Mouse (Mus musculus): ENCODE measurements around the gene Atad3a. TPM values are rescaled to one million over a fixed set of nuclear protein-coding genes. Genes with fewer than 3 reads are reported as not detected.
A peak's percentile ranks its signal among the peaks of the same experiment; 100 is the strongest.
"Not testable (repeated sequence)": the region's sequence is repeated elsewhere in the genome, so short reads cannot be mapped to it uniquely, and the experiment has no call there.

The Atad3a gene
- polyA plus RNA-seq, 1 experiment from 2014 or later = 75.1 TPM

DNA sequence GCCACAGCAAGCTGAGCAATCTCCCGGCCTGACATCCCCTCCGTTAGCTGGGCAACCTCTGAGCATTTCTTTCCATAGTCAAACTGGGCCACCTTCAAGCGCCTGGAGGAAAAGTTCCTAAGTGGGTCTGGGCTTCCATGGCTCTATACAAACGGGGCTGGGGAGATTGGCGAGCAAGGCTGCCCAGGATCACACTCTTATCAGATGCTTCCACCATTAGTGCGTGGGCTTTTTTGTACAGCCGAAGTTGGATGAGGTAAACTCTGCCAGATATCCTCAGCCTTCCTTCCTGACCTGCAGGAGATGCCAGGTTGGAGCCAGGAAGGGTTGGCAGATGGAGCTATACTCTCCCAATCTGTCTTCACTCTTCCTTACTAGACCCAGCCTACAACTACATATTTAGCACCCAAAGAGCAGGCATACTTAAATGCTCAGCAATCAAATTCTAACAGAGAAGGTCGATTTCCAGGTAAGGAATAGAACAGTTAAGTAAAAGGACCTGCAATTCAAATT lies 14.8 kb downstream of the Atad3a start:
- no peaks in the 10 kb centered on the region for H3K4me1 ChIP-seq (replicated peaks)
- WGBS = 88% methylated on average over 8 of the region's 8 CpGs
- no peak overlapping the region for H3K27ac ChIP-seq (replicated peaks)
- peaks cover 99% of the 10 kb centered on the region for H3K36me3 ChIP-seq
- H3K4me3 ChIP-seq = no peak overlapping the region
- ATAC-seq (ENCODE audit: low read depth) = no peak
- no peak overlapping the region for H3K4me2 ChIP-seq
- no peak overlapping the region for H3K9ac ChIP-seq
- no peaks in the 10 kb centered on the region for H3K9me3 ChIP-seq
- H3K27me3 ChIP-seq = no peaks in the 10 kb centered on the region

GRCm38 (mm10) chr4:155745136-155745535 lies 15.8 kb downstream of the Atad3a start:
- no peak overlapping the region for H3K9ac ChIP-seq
- no peaks in the 10 kb centered on the region for H3K4me1 ChIP-seq (replicated peaks)
- no peak overlapping the region for H3K27ac ChIP-seq (replicated peaks)
- no peaks in the 10 kb centered on the region for H3K9me3 ChIP-seq
- no peak overlapping the region for H3K4me3 ChIP-seq
- ATAC-seq (ENCODE audit: low read depth) = no peak
- H3K27me3 ChIP-seq = no peaks in the 10 kb centered on the region
- H3K4me2 ChIP-seq = no peak overlapping the region
- 94% methylated on average over 5 of the region's 5 CpGs for WGBS
- peaks cover 99% of the 10 kb centered on the region for H3K36me3 ChIP-seq

GRCm38 (mm10) chr4:155744474-155744873 lies 16.4 kb downstream of the Atad3a start:
- no peaks in the 10 kb centered on the region; the same call in 1 of the 2 replicates for H3K4me1 ChIP-seq (replicated peaks)

DNA sequence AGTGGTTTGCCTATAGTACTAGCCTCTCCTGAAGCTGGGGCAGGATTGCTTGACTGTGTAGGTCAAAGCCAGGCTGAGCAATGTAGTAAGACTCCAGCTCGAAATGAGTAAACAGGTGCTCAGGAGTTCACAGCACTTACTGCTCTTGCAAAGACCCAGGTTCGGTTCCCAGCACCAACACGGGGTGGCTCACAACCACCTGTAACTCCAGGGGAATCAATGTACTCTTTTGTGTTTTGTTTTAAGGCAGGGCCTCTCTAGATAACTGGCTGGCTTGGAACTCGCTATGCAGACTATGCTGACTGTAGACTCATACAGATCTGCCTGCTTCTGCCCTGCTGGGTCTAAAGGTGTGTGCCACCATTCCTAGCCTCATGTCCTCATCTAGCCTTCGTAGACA lies 18.2 kb downstream of the Atad3a start:
- H3K36me3 ChIP-seq = peaks cover 90% of the 10 kb centered on the region
- WGBS = 91% methylated on average over 5 of the region's 5 CpGs
- no peak for ATAC-seq (ENCODE audit: low read depth)

More at GRCm38 (mm10) chr4:155744474-155744873, 16.4 kb downstream of the Atad3a start:
- H3K9me3 ChIP-seq = no peaks in the 10 kb centered on the region
- H3K9ac ChIP-seq = no peak overlapping the region
- WGBS = 94% methylated on average over 8 of the region's 8 CpGs
- ATAC-seq (ENCODE audit: low read depth) = no peak
- no peak overlapping the region for H3K4me3 ChIP-seq
- no peak overlapping the region for H3K4me2 ChIP-seq
- no peaks in the 10 kb centered on the region for H3K27me3 ChIP-seq
- peaks cover 99% of the 10 kb centered on the region for H3K36me3 ChIP-seq
- H3K27ac ChIP-seq (replicated peaks) = no peak overlapping the region

DNA sequence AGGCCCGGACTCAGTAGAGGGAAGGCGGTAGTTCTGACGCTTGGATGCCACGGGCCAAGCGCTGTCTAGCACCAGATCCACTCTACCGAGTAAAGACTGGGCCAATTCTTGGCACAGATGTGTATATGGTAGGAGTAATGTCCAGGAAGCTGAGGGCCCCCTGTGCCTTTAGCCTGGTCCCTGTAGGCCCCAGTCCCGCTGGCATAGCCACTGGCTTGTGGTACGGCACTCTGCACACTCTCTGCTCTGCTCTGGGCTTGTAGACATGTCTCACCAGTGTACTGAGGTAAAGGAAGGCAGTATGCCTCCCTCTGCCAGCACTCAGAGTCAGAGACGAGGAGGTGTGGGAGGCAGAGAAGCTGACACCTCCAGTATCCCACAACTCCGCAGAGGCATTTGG lies 20.2 kb downstream of the Atad3a start:
- H3K4me2 ChIP-seq; H3K27ac ChIP-seq (replicated peaks); ATAC-seq (ENCODE audit: low read depth); H3K4me3 ChIP-seq; H3K9me3 ChIP-seq; H3K27me3 ChIP-seq; H3K9ac ChIP-seq: not testable (repeated sequence)
- WGBS = 91% methylated on average over 10 of the region's 10 CpGs
- peaks cover 81% of the 10 kb centered on the region for H3K36me3 ChIP-seq
- peaks cover 26% of the 10 kb centered on the region for H3K4me1 ChIP-seq (replicated peaks)

More for the DNA sequence above, 18.2 kb downstream of the Atad3a start:
- Histone ChIP-seq H3K4me2 (no peak overlapping the region), H3K4me1 (replicated peaks) (peaks cover 6% of the 10 kb centered on the region), H3K9me3 (no peaks in the 10 kb centered on the region), H3K27ac (replicated peaks) (no peak overlapping the region), H3K9ac (no peak overlapping the region), H3K4me3 (no peak overlapping the region), H3K27me3 (no peaks in the 10 kb centered on the region)

GRCm38 (mm10) chr4:155739741-155740636 lies 20.9 kb downstream of the Atad3a start:
- H3K4me3 ChIP-seq = no peak overlapping the region
- no peaks in the 10 kb centered on the region for H3K9me3 ChIP-seq
- peaks cover 74% of the 10 kb centered on the region for H3K36me3 ChIP-seq
- H3K27me3 ChIP-seq = no peaks in the 10 kb centered on the region
- WGBS = 77% methylated on average over 37 of the region's 37 CpGs
- 0 out of 2 replicates have a peak, but pooled peaks have one; percentile 12 for ATAC-seq (ENCODE audit: low read depth)
- H3K4me1 ChIP-seq (replicated peaks) = peaks cover 30% of the 10 kb centered on the region
- no peak overlapping the region for H3K9ac ChIP-seq
- H3K27ac ChIP-seq (replicated peaks) = no peak overlapping the region
- no peak overlapping the region for H3K4me2 ChIP-seq

- WGBS = 83% methylated on average over 6 of the region's 6 CpGs
- no peak for ATAC-seq (ENCODE audit: low read depth)
- H3K27ac ChIP-seq (replicated peaks) = no peak overlapping the region
- H3K36me3 ChIP-seq = peaks cover 66% of the 10 kb centered on the region
- no peak overlapping the region for H3K4me3 ChIP-seq
- H3K4me2 ChIP-seq = no peak overlapping the region
- no peak overlapping the region for H3K9ac ChIP-seq
- no peaks in the 10 kb centered on the region for H3K27me3 ChIP-seq
- no peaks in the 10 kb centered on the region for H3K9me3 ChIP-seq
- peaks cover 33% of the 10 kb centered on the region for H3K4me1 ChIP-seq (replicated peaks)
These were observed 21.7 kb downstream of the Atad3a start for GRCm38 (mm10) chr4:155739152-155739551.

DNA sequence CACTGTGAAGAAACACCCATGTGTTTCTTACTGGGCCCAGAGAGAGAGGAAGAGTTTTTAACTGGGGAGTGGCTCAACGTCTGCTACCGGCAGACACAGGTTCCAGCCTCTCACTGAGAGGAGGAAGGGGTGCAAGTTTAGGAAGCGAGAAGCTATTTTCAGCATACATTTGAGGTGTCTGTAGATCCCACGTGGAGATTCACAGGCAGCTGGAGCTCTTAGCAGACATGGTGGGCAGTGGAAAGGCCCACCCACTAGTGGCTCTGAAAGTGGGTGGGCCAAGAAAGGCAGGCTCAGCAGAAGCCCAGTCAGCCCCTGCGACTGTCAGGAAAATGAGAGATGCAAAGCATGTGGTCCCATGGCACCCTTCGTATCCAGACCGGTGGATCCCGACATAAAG lies 22.6 kb downstream of the Atad3a start:
- Histone ChIP-seq H3K27ac (replicated peaks) (no peak overlapping the region), H3K4me3 (no peak overlapping the region), H3K36me3 (peaks cover 58% of the 10 kb centered on the region), H3K4me1 (replicated peaks) (peaks cover 42% of the 10 kb centered on the region), H3K27me3 (no peaks in the 10 kb centered on the region), H3K4me2 (no peak overlapping the region), H3K9ac (no peak overlapping the region), H3K9me3 (no peaks in the 10 kb centered on the region)
- 72% methylated on average over 8 of the region's 8 CpGs for WGBS
- no peak for ATAC-seq (ENCODE audit: low read depth)

DNA sequence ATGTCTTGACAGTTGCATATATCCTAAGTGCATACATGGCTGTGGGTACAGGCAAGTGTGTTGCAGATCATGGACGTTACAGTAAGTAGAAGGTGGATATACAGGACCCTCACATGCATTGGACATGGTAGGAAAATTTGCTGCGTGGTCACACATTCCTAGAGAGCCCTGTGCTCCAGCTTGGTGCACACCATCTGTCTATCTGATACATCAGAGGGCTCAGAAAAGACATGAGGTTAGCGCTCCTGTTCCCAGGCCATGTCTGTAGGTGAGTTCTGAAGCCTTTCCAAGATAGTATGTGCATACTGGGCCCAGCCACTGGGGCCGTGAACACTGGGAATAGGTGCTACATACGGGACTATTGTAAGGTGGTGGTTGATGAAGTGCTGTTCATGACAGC lies 24.5 kb downstream of the Atad3a start:
- H3K27ac ChIP-seq (replicated peaks) = no peak overlapping the region
- H3K4me2 ChIP-seq = peak overlapping the region; percentile 95
- H3K4me3 ChIP-seq = peak overlapping the region; percentile 68
- peak overlapping the region; percentile 95; the same call in 1 of the 2 replicates for H3K9ac ChIP-seq
- ATAC-seq (ENCODE audit: low read depth) = no peak
- 91% methylated on average over 5 of the region's 5 CpGs for WGBS
- H3K36me3 ChIP-seq = peaks cover 58% of the 10 kb centered on the region
- peaks cover 45% of the 10 kb centered on the region for H3K4me1 ChIP-seq (replicated peaks)
- no peaks in the 10 kb centered on the region for H3K27me3 ChIP-seq
- no peaks in the 10 kb centered on the region for H3K9me3 ChIP-seq

- Histone ChIP-seq H3K9ac (peak overlapping the region; percentile 95), H3K36me3 (peaks cover 56% of the 10 kb centered on the region), H3K4me2 (peak overlapping the region; percentile 95), H3K4me1 (replicated peaks) (peaks cover 45% of the 10 kb centered on the region), H3K9me3 (no peaks in the 10 kb centered on the region), H3K4me3 (peak overlapping the region; percentile 68), H3K27ac (replicated peaks) (peak overlapping the region; percentile 96), H3K27me3 (no peaks in the 10 kb centered on the region)
- WGBS = 72% methylated on average over 5 of the region's 5 CpGs
- ATAC-seq (ENCODE audit: low read depth) = no peak
These were observed 25.1 kb downstream of the Atad3a start for GRCm38 (mm10) chr4:155735788-155736187.

- H3K36me3 ChIP-seq = peaks cover 49% of the 10 kb centered on the region
- H3K27me3 ChIP-seq = no peaks in the 10 kb centered on the region
- peak overlapping the region; percentile 95 for H3K9ac ChIP-seq
- no peaks in the 10 kb centered on the region for H3K9me3 ChIP-seq
- ATAC-seq (ENCODE audit: low read depth) = peak; percentile 65
- peaks cover 45% of the 10 kb centered on the region for H3K4me1 ChIP-seq (replicated peaks)
- peak overlapping the region; percentile 96 for H3K27ac ChIP-seq (replicated peaks)
- H3K4me2 ChIP-seq = peak overlapping the region; percentile 95
- WGBS = under 1% methylated on average over 41 of the region's 79 CpGs
- H3K4me3 ChIP-seq = peak overlapping the region; percentile 68
These were observed 25.8 kb downstream of the Atad3a start for GRCm38 (mm10) chr4:155734951-155735702.
